Mouse (Mus musculus) thymus, adult 2 months (tissue): ENCODE measurements around the gene Polr2c. TPM values are rescaled to one million over a fixed set of nuclear protein-coding genes. Genes with fewer than 3 reads are reported as not detected.
"Not testable (repeated sequence)": the region's sequence is repeated elsewhere in the genome, so short reads cannot be mapped to it uniquely, and the experiment has no call there.

Experiments
- DNase-seq: peaks from one replicate; pipeline ENCODE4 v3.0.0; 2021
- H3K27ac ChIP-seq: fragments of 200-500 bp; 2 replicates; pipeline ENCODE4 v1.5.1; 2012; ENCODE audit warnings: low read length, control low read depth; ENCODE audit not compliant: control insufficient read depth, insufficient read depth
- H3K27me3 ChIP-seq: fragments of 200-500 bp; 2 replicates; pipeline ENCODE4 v1.6.1; 2012; ENCODE audit warnings: mild to moderate bottlenecking, low read length, moderate library complexity, mixed read lengths; ENCODE audit not compliant: control insufficient read depth, insufficient read depth
- H3K36me3 ChIP-seq: fragments of 200-500 bp; 2 replicates; pipeline ENCODE4 v1.6.1; 2012; ENCODE audit warnings: mild to moderate bottlenecking, low read length, moderate library complexity; ENCODE audit not compliant: control insufficient read depth, insufficient read depth
- H3K4me1 ChIP-seq: fragments of 200-500 bp; replicated peaks from 2 replicates; pipeline ENCODE4 v1.6.1; 2012; ENCODE audit warnings: low read length; ENCODE audit not compliant: control insufficient read depth, insufficient read depth
- H3K4me3 ChIP-seq: fragments of 200-500 bp; 2 replicates; pipeline ENCODE4 v1.5.1; 2012; ENCODE audit warnings: mild to moderate bottlenecking, low read length, control low read depth, moderate library complexity; ENCODE audit not compliant: control insufficient read depth, insufficient read depth
- CTCF ChIP-seq: fragments of 200-500 bp; IDR thresholded peaks from 2 replicates; pipeline ENCODE4 v1.5.1; 2012; ENCODE audit warnings: mild to moderate bottlenecking, control low read depth, low read length, moderate library complexity, borderline replicate concordance; ENCODE audit not compliant: control insufficient read depth, poor library complexity, insufficient read depth; ENCODE audit errors: extremely low read depth
- POLR2A ChIP-seq: fragments of 200-500 bp; IDR thresholded peaks from 2 replicates; pipeline ENCODE4 v1.6.1; 2012; ENCODE audit warnings: mild to moderate bottlenecking, low read length, control low read depth, moderate library complexity; ENCODE audit not compliant: control insufficient read depth, poor library complexity, insufficient read depth; ENCODE audit errors: extremely low read depth
- WGBS: fragments of 180-500 bp; shearing (Covaris S2); methylation state at CpG from one replicate; pipeline ENCODE4 v1.1.7; 2018; 5-methylcytosine and 5-hydroxymethylcytosine counted together
- polyA plus RNA-seq: library from polyadenylated mRNA; depleted of rRNA; stranded (reverse); fragments of >200 nt; gene quantifications from 2 replicates; pipeline ENCODE4 v1.2.3, GENCODE M21; 2012

Gene Polr2c
- polyA plus RNA-seq, 1 experiment: 160 TPM

GRCm38 (mm10) chr8:94837662-94838574 is 19.3 kb upstream of the Polr2c start, which contains the start of the genes Coq9 and Ciapin1:
Gene Coq9 (plus strand): TSS chr8:94838321.
Gene Ciapin1 (minus strand): TSS chr8:94838358.
- peak; percentile 96 for DNase-seq
- peak within 1 kb of the TSS; percentile 58 for H3K27ac ChIP-seq
- H3K27me3 ChIP-seq: no peaks in the 10 kb centered on the region
- under 1% methylated on average over 82 of the region's 82 CpGs for WGBS
- H3K4me3 ChIP-seq: peak within 1 kb of the TSS; percentile 88
- H3K36me3 ChIP-seq: no peaks in the 10 kb centered on the region
- peaks cover 8% of the 10 kb centered on the region for H3K4me1 ChIP-seq
- TF ChIP-seq CTCF: peak; percentile 26; the same call in 1 of the 2 replicates
- TF ChIP-seq POLR2A: peak; percentile 94

- H3K36me3 ChIP-seq: no peaks in the 10 kb centered on the region
- H3K27me3 ChIP-seq: no peaks in the 10 kb centered on the region
- peak overlapping the region; percentile 88 for H3K4me3 ChIP-seq
- TF ChIP-seq CTCF (no peak), POLR2A (no peak)
- no peak for DNase-seq
- H3K27ac ChIP-seq: peak overlapping the region; percentile 58
- under 1% methylated on average over 24 of the region's 24 CpGs for WGBS
- H3K4me1 ChIP-seq: peaks cover 8% of the 10 kb centered on the region
Measured at GRCm38 (mm10) chr8:94838600-94838999, 18.6 kb upstream of the Polr2c start.

- Histone ChIP-seq H3K27me3 (no peaks in the 10 kb centered on the region), H3K4me1 (peaks cover 8% of the 10 kb centered on the region), H3K27ac (no peak overlapping the region), H3K36me3 (no peaks in the 10 kb centered on the region), H3K4me3 (no peak overlapping the region)
- no peak for TF ChIP-seq CTCF
- TF ChIP-seq POLR2A: no peak
- 76% methylated on average over 2 of the region's 2 CpGs for WGBS
- DNase-seq: no peak
Measured at GRCm38 (mm10) chr8:94841183-94841582, 16.1 kb upstream of the Polr2c start.

GRCm38 (mm10) chr8:94850049-94850448 is 7.2 kb upstream of the Polr2c start:
- 97% methylated on average over 5 of the region's 5 CpGs for WGBS
- H3K27ac ChIP-seq: no peak overlapping the region
- peaks cover 15% of the 10 kb centered on the region for H3K36me3 ChIP-seq
- H3K4me1 ChIP-seq: no peaks in the 10 kb centered on the region
- no peak for DNase-seq
- H3K4me3 ChIP-seq: no peak overlapping the region
- H3K27me3 ChIP-seq: no peaks in the 10 kb centered on the region
- TF ChIP-seq CTCF (no peak), POLR2A (no peak)

- WGBS: 94% methylated on average over 11 of the region's 11 CpGs
Measured at GRCm38 (mm10) chr8:94854761-94855160, 2.5 kb upstream of the Polr2c start.

GRCm38 (mm10) chr8:94857011-94857345 is 272 bp upstream of the Polr2c start:
- H3K27me3 ChIP-seq: no peaks in the 10 kb centered on the region
- H3K4me3 ChIP-seq: no peak overlapping the region

More at GRCm38 (mm10) chr8:94854761-94855160, 2.5 kb upstream of the Polr2c start:
- not testable (repeated sequence) for H3K27me3 ChIP-seq, H3K4me1 ChIP-seq, H3K27ac ChIP-seq, H3K4me3 ChIP-seq, DNase-seq
- H3K36me3 ChIP-seq: peaks cover 15% of the 10 kb centered on the region

More at GRCm38 (mm10) chr8:94857011-94857345, 272 bp upstream of the Polr2c start:
- 42% methylated on average over 5 of the region's 5 CpGs for WGBS
- Histone ChIP-seq H3K4me1 (no peaks in the 10 kb centered on the region), H3K27ac (no peak overlapping the region), H3K36me3 (peaks cover 6% of the 10 kb centered on the region)
- DNase-seq: no peak
- TF ChIP-seq CTCF (no peak), POLR2A (no peak)
